15 mouse cellular contexts compared by ENCODE assay signal in genomic region chr7:37630410-37630809, GRCm38 (mm10).
"Had no signal": no experiment of that assay in that cellular context is flagged by ENCODE, and none has a peak within 500 bp of the region (broad histone marks: within the 10 kb centered on the region; RNA-seq: fewer than 3 reads in every experiment).

No protein-coding gene starts in this region.

- DNase-seq: left cerebral cortex, postnatal 4 days; liver; liver, embryonic 13.5 days; liver, postnatal 0 days; lung, adult 2 months; lung, embryonic 14.5 days; lung, postnatal 10 days; lung, postnatal 36 days; lung, postnatal 4 days; midbrain, embryonic 14.5 days had no signal

- ATAC-seq: liver, embryonic 12.5 days; liver, postnatal 0 days; lung, postnatal 0 days; midbrain, embryonic 13.5 days; midbrain, embryonic 15.5 days; midbrain, embryonic 16.5 days had no signal
